Mouse (Mus musculus): Measurements from ENCODE around the gene Sspn.

The Sspn gene

GRCm38 (mm10) chr6:145931341-145931740 is at the start of gene Sspn:
Gene Sspn, plus strand, starts transcription at chr6:145931641.
- no peak for DNase-seq

DNA sequence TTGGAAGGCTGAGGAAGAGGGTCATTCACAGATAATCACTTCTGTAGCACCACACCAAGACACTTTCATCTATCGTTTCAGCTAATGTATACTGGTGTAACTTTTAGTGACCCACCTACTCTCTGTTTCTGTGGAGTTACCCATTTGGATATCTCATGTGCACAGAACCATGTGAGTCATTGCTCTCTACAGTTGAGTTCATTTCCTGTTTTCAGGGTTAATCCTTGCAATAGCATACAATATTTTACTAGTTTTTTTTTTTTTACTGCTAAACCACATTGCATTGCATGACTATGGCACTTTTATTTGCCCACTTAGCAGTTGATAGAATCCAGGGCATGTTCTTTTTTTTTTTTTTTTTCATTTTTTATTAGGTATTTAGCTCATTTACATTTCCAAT is 48.4 kb upstream of the Sspn start:
- DNase-seq = no peak

- no peak for DNase-seq
Measured at GRCm38 (mm10) chr6:145883668-145884067, 47.8 kb upstream of the Sspn start.

DNA sequence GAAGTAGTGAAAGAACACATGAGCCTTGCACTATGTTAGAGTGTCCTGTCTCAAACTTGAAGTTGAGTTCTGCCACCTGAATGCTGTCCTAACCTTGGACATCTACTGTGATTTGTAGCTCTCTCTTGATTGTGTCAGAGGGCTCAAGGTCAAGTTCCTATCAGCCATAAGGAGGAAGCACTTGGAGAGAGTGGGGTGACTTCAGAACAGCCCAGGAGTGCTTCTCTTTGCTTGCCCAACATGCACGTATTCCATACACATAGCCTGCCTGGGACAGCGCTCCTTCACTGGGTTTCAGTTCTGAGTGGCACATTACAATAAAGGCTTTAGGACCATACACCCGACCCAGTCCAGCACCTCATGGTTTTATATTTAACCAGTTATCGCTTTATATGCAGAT is 46.4 kb upstream of the Sspn start:
- no peak for DNase-seq

DNA sequence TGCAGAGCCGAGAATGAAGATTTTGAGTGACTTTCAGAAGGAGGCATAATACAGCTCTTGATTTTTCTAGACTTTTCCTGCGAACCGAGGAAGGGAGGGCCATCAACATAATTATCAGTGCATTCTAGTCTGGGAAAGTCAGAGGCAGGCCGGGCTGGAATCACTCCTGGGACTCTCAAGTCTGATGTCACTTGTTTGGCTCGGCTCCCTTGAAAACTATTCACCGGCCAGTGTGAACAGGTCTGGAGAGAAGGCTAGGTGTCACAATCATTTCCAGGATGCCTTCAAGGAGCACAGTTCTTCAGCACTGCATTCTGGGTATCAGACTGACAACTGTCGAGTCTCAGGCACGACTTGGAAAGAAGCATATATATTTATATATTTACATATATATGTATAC is 45.2 kb upstream of the Sspn start:
- DNase-seq = peak in 1 of 2 experiments; percentile 9

- DNase-seq = no peak
Measured at GRCm38 (mm10) chr6:145887719-145888118, 43.7 kb upstream of the Sspn start.

DNA sequence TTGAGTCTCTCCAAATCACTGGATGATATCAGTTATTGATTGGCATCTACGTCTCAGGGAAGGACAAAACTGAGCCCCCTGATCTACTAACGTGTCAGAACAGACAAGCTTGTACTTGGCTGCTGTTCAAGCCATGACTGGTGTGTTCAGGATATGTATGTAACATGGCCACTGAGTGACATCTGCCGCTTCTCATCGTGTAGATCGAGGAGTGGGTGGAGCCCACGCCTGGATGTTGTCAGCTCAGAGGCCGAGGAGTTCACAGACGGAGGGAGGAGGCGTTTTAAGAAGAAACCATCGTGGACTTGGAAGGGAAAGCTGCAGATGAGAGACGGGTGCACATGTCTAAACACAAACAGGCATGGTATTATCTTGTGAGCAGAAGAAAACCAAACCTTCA is 39.5 kb upstream of the Sspn start:
- DNase-seq = no peak

DNA sequence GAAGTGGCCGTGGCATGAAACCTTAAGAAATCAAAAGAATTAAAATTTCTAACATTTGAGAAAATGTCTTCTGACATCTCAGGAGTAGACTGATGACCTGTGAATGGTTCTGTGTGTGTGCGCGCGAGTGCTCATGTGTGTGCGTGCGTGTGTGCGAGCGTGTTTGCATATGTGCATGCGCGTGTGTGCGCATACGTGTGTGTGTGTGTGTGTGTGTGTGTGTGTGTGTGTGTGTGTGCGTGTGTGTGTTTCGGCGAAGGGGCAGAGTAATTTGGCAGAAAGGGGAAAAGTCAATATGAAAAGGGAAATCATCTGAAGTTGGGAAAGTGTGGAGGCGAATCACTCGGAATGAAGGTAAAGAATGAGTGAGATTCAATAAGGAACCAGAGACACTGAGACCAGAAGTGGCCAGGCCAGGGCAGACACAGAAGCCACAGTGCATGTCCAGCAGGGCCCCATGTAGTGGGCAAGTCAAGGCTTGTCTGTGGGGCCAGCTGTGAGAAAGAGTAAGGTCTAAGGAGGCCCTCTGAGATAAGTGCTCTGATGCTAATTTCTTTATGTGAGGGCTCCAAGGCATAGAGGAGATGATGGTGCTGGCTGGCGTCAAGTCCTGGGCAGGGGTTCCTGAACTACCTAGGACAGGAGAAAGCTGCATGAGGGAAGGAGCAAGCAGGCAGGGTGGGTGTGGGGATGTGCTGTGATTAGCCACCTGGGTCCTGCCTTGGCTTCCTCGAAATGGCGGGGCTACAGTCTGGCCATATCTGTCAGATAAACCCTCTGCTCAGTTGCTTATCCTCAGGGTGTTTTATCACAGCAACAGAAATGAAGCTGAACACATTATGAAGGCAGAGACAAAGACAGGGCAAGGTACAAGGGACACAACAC is 38.8 kb upstream of the Sspn start:
- DNase-seq = no peak

GRCm38 (mm10) chr6:145893366-145894021 is 37.9 kb upstream of the Sspn start:
- DNase-seq = no peak

DNA sequence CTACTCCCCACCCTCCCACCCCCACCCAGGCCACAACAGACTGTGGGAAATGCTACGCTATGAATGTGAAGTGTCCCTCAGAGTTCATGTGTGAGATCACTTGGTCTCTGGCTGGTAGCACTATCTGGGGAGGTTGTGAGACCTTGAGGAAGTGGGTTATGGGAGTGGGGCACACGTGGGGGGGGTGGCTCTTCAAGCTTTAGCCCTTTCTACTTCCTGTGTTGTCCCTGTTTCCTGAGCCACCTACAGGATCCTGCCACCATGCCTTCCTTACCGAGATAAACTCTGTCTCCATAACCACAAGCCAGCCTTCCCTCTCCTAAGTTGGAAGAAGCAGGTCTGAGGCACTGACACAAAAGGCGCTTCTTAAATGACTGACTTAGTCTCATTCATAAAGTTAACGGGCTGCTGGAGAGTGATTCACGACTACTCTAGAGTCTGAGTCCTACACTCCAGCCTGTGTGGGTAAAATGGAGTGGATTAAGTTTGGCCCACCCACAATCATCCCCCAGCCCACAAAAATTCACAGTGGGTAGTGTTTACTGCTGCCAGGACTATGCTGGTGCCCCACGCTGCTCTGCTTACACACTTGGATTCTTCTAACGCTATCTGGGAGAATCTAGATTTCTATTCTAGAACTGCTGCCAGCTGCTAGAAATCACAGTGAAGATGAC is 36.6 kb upstream of the Sspn start:
- DNase-seq = no peak

DNA sequence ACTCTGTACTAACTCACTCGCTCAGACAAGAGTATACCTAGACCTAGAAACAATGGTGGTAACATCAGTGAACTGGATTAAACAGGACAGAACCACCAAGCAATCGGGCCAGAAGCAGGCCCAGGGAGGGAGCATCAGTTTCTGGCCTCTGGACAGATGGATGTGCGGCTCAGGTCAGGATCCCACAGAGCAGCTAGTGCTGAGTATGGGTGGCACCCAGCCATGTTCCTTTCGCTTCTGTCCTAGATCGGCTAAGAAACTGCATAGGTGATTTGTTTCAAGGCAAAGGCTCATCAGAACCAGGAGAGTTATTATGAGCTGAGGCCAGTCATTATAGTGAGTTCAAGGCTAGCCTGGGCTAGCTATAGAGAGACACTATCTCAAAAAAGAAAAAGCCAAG is 27.3 kb upstream of the Sspn start:
- no peak for DNase-seq

- DNase-seq = no peak
Measured at GRCm38 (mm10) chr6:145904616-145905015, 26.8 kb upstream of the Sspn start.

- DNase-seq = peak; percentile 45 to 46
Measured at GRCm38 (mm10) chr6:145906096-145906890, 25.1 kb upstream of the Sspn start.

GRCm38 (mm10) chr6:145909943-145910342 is 21.5 kb upstream of the Sspn start:
- no peak for DNase-seq

DNA sequence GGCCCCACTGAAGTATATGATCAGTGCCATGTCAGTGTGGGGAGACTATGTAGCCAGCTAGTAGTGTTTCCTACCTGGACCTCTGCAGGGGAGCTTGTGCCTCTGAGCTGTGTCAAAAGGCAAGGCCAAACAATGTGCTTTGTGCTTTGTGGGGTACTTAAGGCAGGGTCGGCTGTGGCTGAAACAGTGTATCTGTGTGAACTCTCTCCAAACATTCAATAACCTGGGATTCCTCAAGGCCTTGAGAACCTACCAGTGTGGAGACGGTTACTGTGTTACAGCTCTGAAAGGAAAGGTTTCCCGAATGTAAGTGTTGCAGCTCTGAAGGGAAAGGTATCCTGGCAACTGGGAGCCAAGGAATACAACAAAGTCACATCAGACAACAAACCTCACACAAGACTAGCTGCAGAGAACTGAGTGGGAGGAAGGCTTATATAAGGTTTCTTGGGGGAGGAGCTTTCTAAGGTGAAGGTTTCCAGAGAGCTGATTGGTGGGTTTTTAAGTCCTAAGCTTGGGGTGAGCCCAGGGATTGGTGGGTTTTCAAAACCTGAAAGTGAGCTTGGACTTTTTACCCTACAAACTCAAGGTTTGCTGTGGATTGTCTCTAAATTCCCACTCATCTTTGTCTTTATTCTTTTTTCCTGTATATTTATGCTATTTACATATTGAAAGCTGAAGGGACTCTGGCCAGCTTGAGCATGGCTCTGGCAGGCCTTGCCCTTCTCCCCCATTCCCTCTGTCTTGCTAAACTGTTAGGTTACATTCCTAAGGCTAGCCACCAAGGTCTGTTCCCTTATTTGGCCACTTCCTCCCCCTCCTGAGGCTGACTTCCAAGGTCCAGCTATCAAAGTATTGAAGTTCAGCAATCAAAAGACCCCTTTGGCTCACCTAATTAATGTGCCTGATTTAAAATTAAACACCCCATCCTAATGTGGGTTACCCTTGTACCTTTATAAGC is 20.7 kb upstream of the Sspn start:
- DNase-seq = no peak

GRCm38 (mm10) chr6:145912232-145912631 is 19.2 kb upstream of the Sspn start:
- DNase-seq = no peak

DNA sequence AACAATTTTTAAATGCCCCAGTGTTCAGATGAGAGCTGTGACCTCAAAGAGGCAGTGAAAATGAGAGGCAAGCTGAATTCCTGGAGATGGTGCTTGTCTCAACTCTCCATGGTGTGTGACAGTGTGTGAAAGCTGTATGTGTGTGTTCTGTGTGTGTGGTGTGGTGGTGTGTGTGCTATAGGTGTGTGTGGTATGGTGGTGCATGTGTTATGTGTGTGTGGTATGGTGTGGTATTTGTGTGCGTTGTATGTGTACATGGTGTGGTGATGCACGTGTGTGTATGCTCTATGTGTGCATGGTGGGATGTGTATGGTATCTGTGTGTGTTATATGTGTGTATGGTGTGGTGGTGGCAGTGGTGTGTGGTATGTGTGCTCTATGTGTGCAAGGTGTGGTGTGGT is 16.0 kb upstream of the Sspn start:
- DNase-seq = no peak

GRCm38 (mm10) chr6:145916401-145916800 is 15.0 kb upstream of the Sspn start:
- DNase-seq = no peak

GRCm38 (mm10) chr6:145918236-145918635 is 13.2 kb upstream of the Sspn start:
- DNase-seq = no peak

- no peak for DNase-seq
Measured at GRCm38 (mm10) chr6:145923594-145923993, 7.8 kb upstream of the Sspn start.

- peak; percentile 90 to 92 for DNase-seq
Measured at GRCm38 (mm10) chr6:145934001-145934696, 2.7 kb downstream of the Sspn start.

Measured in kidney, postnatal 36 days (tissue).